Comparison of ENCODE assay signal across 31 mouse cellular contexts in genomic region chr5:100378211-100378610, GRCm38 (mm10).
"Had no signal": no experiment of that assay in that cellular context is flagged by ENCODE, and none has a peak within 500 bp of the region (broad histone marks: within the 10 kb centered on the region; RNA-seq: fewer than 3 reads in every experiment).

No protein-coding gene starts in this region.

- H3K4me2 ChIP-seq: limb, embryonic 12.5 days; limb, embryonic 13.5 days; limb, embryonic 15.5 days; liver, embryonic 11.5 days; liver, embryonic 12.5 days; liver, embryonic 13.5 days; liver, embryonic 15.5 days; lung, embryonic 14.5 days; lung, embryonic 15.5 days; midbrain, embryonic 11.5 days; midbrain, embryonic 12.5 days; midbrain, embryonic 13.5 days; midbrain, embryonic 15.5 days had no signal

- H3K27ac ChIP-seq: limb, embryonic 10.5 days; limb, embryonic 12.5 days; limb, embryonic 13.5 days; limb, embryonic 15.5 days; liver, embryonic 12.5 days; liver, embryonic 13.5 days; liver, embryonic 14.5 days; liver, embryonic 15.5 days; lung, embryonic 15.5 days; macrophage; midbrain, embryonic 10.5 days; midbrain, embryonic 12.5 days; midbrain, embryonic 13.5 days; midbrain, embryonic 15.5 days had no signal

- H3K9me3 ChIP-seq: limb, embryonic 10.5 days; limb, embryonic 12.5 days; limb, embryonic 13.5 days; limb, embryonic 15.5 days; liver, embryonic 12.5 days; liver, embryonic 13.5 days; liver, embryonic 15.5 days; lung, embryonic 15.5 days; megakaryocyte, embryonic 14.5 days; midbrain, embryonic 10.5 days; midbrain, embryonic 12.5 days; midbrain, embryonic 13.5 days; midbrain, embryonic 15.5 days had no signal

- H3K27me3 ChIP-seq: limb, embryonic 12.5 days; limb, embryonic 13.5 days; limb, embryonic 15.5 days; liver, embryonic 12.5 days; liver, embryonic 13.5 days; liver, embryonic 15.5 days; lung, embryonic 15.5 days; megakaryocyte, embryonic 14.5 days; midbrain, embryonic 12.5 days; midbrain, embryonic 13.5 days; midbrain, embryonic 15.5 days had no signal

- ATAC-seq: liver, embryonic 12.5 days; liver, postnatal 0 days; lung, postnatal 0 days; midbrain, embryonic 13.5 days; midbrain, embryonic 15.5 days; midbrain, embryonic 16.5 days had no signal

- H3K9ac ChIP-seq: limb, embryonic 12.5 days; limb, embryonic 13.5 days; limb, embryonic 15.5 days; liver, embryonic 12.5 days; liver, embryonic 13.5 days; liver, embryonic 14.5 days; liver, embryonic 15.5 days; liver, postnatal 0 days; lung, embryonic 14.5 days; lung, embryonic 15.5 days; midbrain, embryonic 12.5 days; midbrain, embryonic 13.5 days; midbrain, embryonic 15.5 days had no signal

- H3K4me3 ChIP-seq: limb, embryonic 10.5 days; limb, embryonic 12.5 days; limb, embryonic 13.5 days; limb, embryonic 15.5 days; liver, embryonic 12.5 days; liver, embryonic 13.5 days; liver, embryonic 15.5 days; lung, embryonic 15.5 days; megakaryocyte, embryonic 14.5 days; midbrain, embryonic 10.5 days; midbrain, embryonic 12.5 days; midbrain, embryonic 13.5 days; midbrain, embryonic 15.5 days; myocyte had no signal

- H3K4me1 ChIP-seq: limb, embryonic 10.5 days; limb, embryonic 12.5 days; limb, embryonic 13.5 days; limb, embryonic 15.5 days; liver, embryonic 12.5 days; liver, embryonic 13.5 days; liver, embryonic 15.5 days; lung, embryonic 15.5 days; midbrain, embryonic 10.5 days; midbrain, embryonic 12.5 days; midbrain, embryonic 13.5 days; midbrain, embryonic 15.5 days had no signal

- DNase-seq: left cerebral cortex, postnatal 4 days; liver; liver, embryonic 13.5 days; liver, postnatal 0 days; lung, adult 18-20 months; lung, adult 2 months; lung, embryonic 14.5 days; lung, postnatal 10 days; lung, postnatal 14 days; lung, postnatal 36 days; lung, postnatal 4 days; midbrain, embryonic 14.5 days had no signal
